Mouse (Mus musculus) right cerebral cortex, postnatal 10 days (tissue): ENCODE results near the gene Fzd7.

Experiments used
- DNase-seq, 2 experiments: peaks; one replicate each; pipeline ENCODE4 v3.0.0; 2021; ENCODE audit warnings: low spot score in 2 of 2

The Fzd7 gene

GRCm38 (mm10) chr1:59472368-59473180, 9.7 kb upstream of the Fzd7 start:
- no peak for DNase-seq

DNA sequence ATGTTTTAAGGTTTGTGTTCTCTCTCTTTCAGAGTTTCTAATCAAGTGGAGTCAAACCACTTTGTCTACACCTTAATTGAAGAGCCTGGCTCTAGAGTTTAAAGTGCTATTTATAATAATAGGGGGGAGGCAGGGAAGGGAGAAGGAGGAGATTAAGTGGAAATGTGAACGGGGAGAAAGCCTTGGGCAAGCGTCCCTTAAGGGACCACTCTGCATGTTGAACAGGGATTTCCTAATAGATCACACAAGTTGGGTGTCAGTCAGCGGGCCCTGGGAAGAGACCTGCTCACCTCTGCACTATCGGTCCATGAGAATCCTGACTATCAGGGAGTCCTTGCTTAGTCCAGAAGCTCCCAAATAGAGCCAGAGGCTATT, 9.1 kb upstream of the Fzd7 start:
- no peak for DNase-seq

DNA sequence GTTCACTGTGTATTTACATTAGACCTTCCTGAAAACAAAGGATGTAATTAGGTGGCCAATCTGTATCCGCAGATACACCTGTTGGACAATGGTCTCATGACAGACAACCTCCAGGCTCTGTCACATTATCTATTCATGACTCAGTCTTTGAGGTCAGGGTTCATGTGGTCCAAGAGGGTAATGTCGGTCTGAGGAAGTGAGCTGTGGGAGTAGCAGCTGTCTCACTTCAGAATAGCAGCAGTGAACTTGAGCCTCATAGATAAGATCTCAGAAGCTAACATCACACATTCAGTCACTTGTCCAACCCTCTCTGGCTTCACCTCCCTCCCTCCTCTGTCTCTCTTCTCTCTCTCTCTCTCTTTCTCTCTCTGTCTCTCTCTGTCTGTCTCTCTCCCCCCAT, 6.6 kb upstream of the Fzd7 start:
- no peak for DNase-seq

- DNase-seq, result no peak
Measured at GRCm38 (mm10) chr1:59478911-59479310, 3.3 kb upstream of the Fzd7 start.

GRCm38 (mm10) chr1:59480821-59481455, 1.3 kb upstream of the Fzd7 start:
- DNase-seq, result no peak

GRCm38 (mm10) chr1:59481456-59482291, 550 bp upstream of the Fzd7 start:
- peak; percentile 94 for DNase-seq

- peak; percentile 46 to 47 for DNase-seq
Measured at GRCm38 (mm10) chr1:59482696-59483520, 684 bp downstream of the Fzd7 start.

- peak; percentile 83 to 87 for DNase-seq
Measured at GRCm38 (mm10) chr1:59483521-59484245, 1.5 kb downstream of the Fzd7 start.

DNA sequence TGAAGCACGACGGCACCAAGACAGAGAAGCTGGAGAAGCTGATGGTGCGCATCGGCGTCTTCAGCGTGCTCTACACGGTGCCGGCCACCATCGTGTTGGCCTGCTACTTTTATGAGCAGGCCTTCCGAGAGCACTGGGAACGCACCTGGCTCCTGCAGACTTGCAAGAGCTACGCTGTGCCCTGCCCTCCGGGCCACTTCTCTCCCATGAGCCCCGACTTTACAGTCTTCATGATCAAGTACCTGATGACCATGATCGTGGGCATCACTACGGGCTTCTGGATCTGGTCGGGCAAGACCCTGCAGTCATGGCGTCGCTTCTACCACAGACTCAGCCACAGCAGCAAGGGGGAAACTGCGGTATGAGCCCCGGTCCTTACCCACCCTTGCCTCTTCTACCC, 2.1 kb downstream of the Fzd7 start:
- DNase-seq, result no peak

GRCm38 (mm10) chr1:59484791-59485785, 2.9 kb downstream of the Fzd7 start:
- DNase-seq, result peak in 1 of 2 experiments; percentile 32

GRCm38 (mm10) chr1:59485803-59486202, 3.6 kb downstream of the Fzd7 start:
- DNase-seq, result no peak

- DNase-seq, result no peak
Measured at GRCm38 (mm10) chr1:59487651-59488051, 5.4 kb downstream of the Fzd7 start.

- DNase-seq, result no peak
Measured at GRCm38 (mm10) chr1:59488481-59488880, 6.3 kb downstream of the Fzd7 start.

DNA sequence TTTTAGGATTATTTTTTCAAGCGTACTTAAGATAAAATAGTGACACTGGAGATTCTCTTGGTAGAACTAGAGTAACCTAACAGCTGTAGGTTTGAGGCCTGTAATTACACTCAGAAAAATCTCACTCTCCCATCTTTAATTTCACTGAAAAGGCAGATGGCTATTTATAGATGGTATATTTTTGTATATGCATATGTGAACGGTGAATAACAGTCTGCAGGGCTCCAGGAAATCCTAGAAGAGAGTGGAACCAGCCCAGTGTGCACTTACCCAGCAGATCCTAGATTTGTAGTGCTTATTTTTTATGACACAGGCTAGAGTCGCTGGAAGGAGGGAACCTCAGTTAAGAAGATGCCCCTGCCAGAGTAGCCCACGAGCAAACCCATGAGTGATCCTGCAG, 6.8 kb downstream of the Fzd7 start:
- DNase-seq, result no peak

DNA sequence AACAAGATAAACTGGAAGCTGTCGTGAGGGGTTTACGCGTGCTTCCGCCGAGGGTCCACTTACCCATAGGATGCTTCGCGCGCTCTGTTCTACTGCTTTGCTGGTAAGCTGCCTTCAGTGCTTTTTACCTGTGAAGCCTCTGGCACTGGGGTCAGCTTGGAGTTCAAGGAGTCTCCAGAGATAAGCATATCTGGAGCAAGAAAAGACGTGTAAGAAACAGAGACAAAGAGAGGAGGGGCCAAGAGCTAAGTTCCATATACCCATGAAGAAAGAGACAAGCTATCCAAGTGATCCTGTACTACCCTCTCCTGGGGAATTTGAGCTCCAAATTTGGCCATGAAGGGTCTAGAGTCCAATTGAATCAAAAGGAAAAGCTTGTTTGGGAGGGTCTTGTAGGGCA, 9.3 kb downstream of the Fzd7 start:
- DNase-seq, result no peak

DNA sequence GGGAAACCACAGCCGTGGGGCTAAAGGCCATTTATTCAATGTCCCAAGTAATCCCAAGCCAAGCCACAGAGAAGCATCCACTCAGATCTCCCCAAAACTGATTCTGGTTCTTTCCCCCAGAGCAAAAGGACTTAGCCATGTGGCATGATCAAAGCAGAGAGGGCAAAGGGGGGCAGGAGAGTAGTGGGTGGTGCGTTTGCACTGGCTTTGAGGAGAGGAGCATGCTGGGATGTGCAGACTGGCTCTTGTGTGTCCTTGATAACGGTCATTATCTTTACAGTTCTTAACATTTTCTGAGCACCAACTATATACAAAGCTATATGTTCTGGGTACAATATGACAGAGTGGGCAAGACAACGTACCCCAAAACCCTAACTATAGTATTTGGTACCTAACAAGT, 10.2 kb downstream of the Fzd7 start:
- no peak for DNase-seq

DNA sequence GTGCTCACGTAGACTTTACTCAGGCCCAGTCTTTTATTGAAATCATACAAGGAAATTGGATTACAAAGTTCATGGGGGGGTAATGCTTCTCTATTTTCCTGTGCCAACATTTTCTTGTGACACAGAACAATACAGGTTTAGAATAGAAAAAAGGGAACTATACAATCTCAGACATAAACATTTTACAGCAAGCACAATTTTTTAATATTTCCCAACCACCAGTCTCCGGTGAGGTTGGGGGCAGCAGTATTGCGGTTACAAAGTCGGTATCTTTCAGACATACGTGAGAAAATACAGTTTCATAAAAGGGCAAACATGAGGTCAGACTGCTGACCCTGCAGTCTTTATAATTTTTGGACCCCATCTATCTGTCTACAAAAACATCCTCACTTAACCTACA, 13.7 kb downstream of the Fzd7 start:
- DNase-seq, result no peak

DNA sequence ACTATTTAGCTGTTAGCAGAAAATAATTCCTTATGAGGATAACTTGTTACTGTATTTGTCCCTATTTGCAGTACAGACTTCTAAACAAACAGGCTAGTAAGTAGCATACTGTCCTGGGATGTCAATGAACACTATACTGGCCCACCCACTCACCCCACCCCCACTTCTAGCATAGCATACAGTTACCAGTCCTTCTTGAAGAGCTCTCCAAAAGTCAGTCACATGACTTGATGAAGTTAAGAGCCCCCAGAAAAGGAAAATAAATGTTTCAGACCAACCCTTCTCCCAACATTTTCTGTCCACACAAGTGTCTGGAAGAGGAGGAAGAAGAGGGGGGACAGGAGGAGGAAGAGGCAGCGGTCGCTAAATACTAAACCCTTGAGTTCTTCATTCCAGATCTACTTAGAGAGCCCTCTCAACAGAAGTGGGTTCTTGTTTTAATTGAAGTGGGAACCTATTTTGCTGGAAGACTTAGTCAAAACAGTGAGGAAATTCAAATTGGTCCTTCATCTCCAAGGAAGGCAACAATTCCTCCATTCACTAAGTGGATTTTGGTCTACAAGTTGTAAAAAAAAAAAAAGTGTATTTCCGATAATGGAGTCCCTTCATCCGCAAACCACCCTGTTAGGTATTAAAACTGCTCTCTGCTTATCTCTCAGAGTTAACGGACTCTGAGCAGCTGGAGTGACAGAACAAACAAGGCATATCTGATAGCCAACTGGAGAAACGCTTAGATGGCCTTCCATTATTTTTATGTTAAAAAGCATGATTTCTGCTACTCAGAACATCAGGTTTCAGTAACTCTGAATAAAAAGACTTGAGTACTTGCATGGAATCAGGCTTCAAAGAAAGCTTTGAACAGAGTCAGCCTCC, 15.8 kb downstream of the Fzd7 start:
- DNase-seq, result no peak

DNA sequence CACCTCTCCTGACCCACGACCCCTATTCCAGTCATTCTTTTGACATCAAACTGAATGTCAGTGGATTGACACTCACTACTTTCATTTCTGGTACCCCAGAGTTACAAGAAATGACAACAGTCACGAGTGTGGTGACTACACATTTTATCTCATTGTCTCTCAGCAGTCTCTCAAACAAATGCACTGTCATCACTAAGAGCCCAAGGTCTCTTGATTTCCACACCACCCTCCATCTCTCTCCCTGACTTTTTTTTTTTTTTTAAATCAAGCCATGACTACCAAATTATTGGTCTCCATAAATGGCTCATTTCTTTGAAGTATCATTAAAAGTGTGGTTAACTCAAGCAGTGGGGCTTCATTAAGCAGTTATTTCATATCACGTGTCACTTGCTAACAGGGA, 17.1 kb downstream of the Fzd7 start:
- no peak for DNase-seq
